Mouse (Mus musculus) urinary bladder, postnatal 4 days (tissue): ENCODE data around the gene Gm10057.
"Not testable (repeated sequence)": the region's sequence is repeated elsewhere in the genome, so short reads cannot be mapped to it uniquely, and the experiment has no call there.

Source experiments
- DNase-seq, 2 experiments: peaks; one replicate each; pipeline ENCODE4 v3.0.0; 2021 to 2022; ENCODE audit warnings: low spot score in 2 of 2

Gm10057 gene

DNA sequence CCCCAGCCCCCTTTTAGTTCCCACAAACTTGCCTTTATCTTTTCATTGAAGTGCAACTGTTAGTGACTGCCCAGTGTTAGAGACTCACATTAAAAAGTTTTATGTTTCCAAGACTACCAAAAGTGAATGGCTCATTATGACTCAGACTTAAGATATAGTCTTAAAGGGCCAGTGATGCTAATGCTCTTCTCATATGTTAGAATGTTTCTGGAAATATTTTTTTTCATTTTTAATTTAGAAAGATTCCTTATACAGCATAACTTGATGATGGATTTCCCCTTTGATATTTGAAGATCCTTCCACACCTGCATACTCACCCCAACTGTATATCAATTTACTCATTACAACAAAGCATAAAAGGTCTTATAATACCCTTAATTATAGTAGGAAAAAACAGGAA, at the start of gene Gm10057:
Gene Gm10057, minus strand, starts transcription at position 101 of the 400 bp plus-strand sequence.
- not testable (repeated sequence) for DNase-seq

DNA sequence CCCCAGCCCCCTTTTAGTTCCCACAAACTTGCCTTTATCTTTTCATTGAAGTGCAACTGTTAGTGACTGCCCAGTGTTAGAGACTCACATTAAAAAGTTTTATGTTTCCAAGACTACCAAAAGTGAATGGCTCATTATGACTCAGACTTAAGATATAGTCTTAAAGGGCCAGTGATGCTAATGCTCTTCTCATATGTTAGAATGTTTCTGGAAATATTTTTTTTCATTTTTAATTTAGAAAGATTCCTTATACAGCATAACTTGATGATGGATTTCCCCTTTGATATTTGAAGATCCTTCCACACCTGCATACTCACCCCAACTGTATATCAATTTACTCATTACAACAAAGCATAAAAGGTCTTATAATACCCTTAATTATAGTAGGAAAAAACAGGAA, 21.1 kb downstream of the Gm10057 start, which contains the start of gene 4921511M17Rik:
Gene 4921511M17Rik, minus strand, starts transcription at position 101 of the 400 bp plus-strand sequence.
- not testable (repeated sequence) for DNase-seq

- not testable (repeated sequence) for DNase-seq
Observed at GRCm38 (mm10) chrX:154012540-154012939, 42.3 kb downstream of the Gm10057 start, which contains the start of gene Samt1. Gene Samt1, minus strand, starts transcription at chrX:154012640.
